Mouse (Mus musculus): ENCODE data around the gene Thpo.

DNA sequence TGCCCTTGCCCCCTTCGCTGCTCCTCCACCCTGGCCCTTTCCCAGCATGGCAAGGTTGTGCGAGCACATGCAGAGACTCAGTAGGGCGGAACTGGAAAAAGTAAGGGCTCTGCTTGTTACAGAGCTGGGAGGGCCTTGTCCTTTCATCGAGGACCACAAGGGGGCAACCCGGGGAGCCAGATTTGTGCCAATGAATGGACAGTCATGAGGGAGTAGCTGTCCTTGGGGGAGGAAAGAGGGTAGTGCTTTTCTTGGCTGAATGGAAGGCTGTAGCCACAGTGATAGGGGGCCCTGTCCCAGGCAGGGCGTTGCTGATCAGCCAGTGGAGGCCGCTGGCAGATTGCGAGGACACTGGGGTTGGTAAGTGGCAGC lies 31.8 kb downstream of the Thpo start:
- TF ChIP-seq CTCF (IDR thresholded peaks at IDR 0.05; ENCODE audit: control insufficient read depth, insufficient read depth, low read length) (peak; percentile 50; the same call in 1 of the 2 replicates), POLR2A (IDR thresholded peaks at IDR 0.05; ENCODE audit: borderline replicate concordance, control insufficient read depth, low read depth, low read length) (no peak)

Data from bone marrow, adult 2 months (tissue).